Mouse (Mus musculus) thymus, adult 18-20 months (tissue): ENCODE measurements around the gene Man2a2.
"Not testable (repeated sequence)": the region's sequence is repeated elsewhere in the genome, so short reads cannot be mapped to it uniquely, and the experiment has no call there.

Experiments used
- DNase-seq, 2 experiments: peaks; one replicate each; pipeline ENCODE4 v3.0.0; 2022; ENCODE audit warnings: mixed read lengths in 2 of 2

Gene Man2a2

GRCm38 (mm10) chr7:80400099-80400498 lies 28.9 kb upstream of the Man2a2 start:
- no peak for DNase-seq

DNA sequence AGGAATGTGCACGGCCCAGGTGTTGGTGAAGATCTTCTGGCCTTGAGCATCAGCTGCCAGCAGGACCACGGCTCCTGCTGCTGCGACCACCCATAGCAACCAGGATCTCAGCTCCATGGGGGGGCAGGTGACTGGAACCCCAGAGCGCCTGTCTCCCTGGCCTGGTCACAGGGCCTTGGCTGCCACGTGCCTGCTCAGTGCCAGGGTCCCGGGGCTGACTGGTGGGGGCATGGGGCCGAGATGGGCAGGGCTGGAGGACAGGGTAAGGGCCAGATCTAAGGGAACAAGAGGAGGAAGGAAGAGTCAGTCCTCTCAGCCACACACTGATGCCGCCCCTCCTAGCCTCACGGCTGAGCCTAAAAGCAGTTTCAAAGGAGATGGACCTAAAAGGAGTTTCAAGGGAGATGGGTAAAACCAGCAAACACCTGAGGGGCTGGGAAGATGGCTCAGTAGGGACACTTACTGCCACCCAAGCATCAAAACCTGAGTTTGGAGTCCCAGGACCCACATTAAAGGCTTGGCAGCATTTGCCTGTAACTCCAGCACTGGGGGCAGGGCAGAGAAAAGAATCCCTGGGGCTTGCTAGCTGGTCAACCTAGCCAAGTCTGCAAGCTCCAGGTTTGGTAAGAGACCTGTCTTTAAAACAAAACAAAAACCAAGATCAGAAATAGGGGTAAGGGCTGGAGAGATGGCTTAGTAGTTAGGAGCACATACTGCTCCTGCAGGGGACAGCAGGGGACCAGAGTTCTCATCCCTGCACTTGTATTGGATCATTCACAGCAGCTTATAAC lies 27.7 kb upstream of the Man2a2 start:
- no peak for DNase-seq

DNA sequence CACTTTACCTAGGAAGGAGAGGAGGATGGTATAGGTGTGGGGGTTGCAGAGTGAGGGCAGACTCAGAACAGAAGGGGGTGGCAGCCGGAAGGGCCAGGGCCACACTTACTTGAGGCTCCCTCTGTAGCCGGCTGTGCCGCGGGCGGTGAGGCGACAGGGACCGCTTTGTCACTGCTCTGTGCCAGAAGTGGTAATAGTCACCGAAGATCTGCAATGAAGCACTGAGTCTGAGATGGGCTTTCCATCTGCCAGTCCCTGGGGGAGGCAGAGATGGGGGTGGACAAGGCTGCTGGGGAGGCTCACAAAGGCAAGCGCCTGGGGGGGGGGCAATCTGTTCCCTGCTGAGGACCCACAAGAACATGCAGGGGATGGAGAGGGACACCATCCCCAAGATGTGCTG lies 26.8 kb upstream of the Man2a2 start:
- DNase-seq: no peak

DNA sequence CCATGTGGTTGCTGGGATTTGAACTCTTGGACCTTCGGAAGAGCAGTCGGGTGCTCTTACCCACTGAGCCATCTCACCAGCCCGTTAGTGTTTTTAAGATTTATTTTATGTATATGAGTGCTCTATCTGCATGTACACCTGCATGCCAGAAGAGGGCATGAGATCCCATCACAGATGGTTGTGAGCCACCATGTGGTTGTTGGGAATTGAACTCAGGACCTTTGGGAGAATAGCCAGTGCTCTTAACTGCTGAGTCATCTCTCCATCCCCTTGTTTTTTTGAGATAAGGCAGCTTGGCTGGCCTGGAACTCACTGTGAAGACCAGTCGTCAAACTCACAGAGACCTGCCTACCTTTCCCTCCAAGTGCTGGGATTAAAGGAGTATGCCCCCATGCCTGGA lies 25.3 kb upstream of the Man2a2 start:
- not testable (repeated sequence) for DNase-seq

GRCm38 (mm10) chr7:80394600-80394999 lies 23.4 kb upstream of the Man2a2 start:
- DNase-seq: no peak

GRCm38 (mm10) chr7:80392119-80392518 lies 20.9 kb upstream of the Man2a2 start:
- no peak for DNase-seq

- DNase-seq: no peak
Observed at GRCm38 (mm10) chr7:80387633-80388543, 16.7 kb upstream of the Man2a2 start, which contains the start of gene Fes. Gene Fes (minus strand): TSS chr7:80387946.

- no peak for DNase-seq
Observed at GRCm38 (mm10) chr7:80387033-80387632, 16.0 kb upstream of the Man2a2 start.

- peak; percentile 64 to 70 for DNase-seq
Observed at GRCm38 (mm10) chr7:80386235-80386930, 15.2 kb upstream of the Man2a2 start.

DNA sequence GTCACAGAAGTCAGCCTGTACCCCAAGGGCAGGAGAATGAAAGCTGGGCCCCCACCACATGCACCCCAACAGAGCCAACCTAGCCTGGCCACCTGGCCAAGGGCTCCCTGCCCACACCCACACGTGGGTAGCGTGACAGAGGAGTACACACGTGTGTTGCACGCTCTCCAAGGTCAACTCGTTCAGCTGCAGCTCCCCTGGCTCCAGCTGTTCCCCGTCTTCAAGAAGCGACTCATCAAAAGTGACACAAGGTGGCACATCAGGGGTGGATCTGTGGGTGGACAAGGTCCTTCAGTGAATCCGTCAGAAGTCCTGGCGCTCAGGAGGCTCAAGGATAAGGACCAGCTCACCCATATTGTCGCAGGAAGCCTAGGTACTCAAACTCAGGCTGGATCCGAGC lies 11.7 kb upstream of the Man2a2 start:
- DNase-seq: no peak

GRCm38 (mm10) chr7:80379531-80379930 lies 8.4 kb upstream of the Man2a2 start:
- peak in 1 of 2 experiments; percentile 37 for DNase-seq

DNA sequence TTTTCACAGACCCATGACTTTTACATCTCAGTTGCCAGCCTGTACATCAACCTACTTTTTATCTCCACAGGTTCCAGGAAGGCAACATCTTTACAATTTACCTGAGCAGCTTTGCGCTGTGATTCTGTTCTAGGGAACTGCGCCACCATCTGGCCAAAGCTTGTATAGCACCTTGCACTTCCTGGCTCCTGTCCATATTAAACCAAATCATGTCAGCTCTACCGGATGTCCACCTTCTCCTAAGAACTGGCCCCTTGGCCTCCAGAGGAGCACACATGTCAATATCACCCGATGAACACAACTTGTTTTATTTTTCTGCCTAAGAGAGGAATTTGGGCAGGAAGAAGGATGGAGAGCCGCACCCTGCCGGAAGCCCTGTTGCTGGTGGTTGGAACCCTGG lies 6.3 kb upstream of the Man2a2 start:
- peak in 1 of 2 experiments; percentile 49 for DNase-seq

DNA sequence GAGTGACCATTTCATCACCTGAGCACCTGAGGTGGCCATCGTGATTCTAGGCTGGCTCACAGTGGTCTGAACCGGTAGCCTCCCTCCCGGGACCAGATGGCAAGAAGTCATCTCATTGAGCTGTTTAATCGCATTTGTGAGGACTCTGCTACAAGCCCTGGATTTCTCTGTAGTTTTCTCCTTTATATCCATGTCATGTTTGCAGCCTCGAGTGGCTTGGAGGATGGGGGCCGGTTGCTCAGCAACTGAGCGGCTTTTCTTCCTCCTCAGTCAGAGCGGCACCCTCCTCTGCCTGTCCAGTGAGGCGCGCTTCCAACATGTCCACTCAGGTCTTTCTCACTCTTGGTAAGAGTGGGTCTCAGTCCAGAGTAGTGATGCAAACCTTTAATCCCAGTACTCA lies 5.0 kb upstream of the Man2a2 start:
- DNase-seq: no peak

DNA sequence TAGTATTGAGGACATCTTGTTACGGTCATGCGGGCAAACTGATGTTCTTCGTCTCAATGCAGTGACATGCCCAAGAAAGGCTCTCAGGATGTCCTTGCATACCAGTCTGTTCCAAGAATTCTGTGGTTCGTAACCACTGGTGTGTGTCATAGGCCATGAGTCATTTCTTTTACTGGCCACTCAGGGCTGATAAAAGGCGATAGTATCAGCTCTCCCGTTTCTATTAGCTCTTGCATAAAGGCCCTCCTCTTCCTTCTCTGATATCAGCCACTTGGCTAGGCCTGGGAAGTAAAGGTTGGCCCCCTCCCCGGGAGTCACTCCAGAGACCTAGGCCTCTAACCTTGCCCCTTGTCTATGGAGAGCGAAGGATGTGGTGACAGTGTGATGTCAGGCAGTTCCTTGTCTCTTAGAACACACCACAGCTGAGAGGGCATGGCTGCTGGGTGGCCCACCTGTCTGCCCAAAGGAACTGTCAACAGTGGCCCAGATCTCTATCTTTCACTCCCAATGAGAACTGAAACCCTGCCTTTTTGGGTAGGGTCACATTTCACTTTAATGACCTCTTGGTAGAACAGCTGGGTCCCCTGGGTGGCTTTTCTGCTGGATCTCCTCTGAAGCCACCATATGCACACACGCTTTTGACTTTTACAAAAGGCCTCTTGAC lies 4.3 kb upstream of the Man2a2 start:
- DNase-seq: no peak

- no peak for DNase-seq
Observed at GRCm38 (mm10) chr7:80374733-80375132, 3.6 kb upstream of the Man2a2 start.

DNA sequence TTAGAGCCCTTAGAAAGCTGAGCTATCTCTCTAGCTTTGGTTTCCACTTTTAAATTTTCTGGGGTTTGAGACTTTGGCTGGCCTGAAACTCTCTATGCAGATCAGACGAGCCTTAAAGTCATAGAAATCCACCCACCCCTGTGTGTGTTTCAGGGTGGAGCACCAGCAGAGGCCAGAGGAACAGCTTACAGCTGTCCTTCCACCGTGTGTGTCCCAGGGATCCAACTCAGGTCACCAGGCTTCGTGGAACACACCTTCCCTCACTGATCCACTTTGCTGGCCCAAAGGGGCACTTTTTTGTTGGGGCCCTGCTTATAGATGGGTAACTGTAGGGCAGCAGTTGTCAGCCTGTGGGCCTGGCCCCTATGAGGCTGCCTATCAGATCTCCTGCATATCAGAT lies 3.1 kb upstream of the Man2a2 start:
- DNase-seq: no peak

DNA sequence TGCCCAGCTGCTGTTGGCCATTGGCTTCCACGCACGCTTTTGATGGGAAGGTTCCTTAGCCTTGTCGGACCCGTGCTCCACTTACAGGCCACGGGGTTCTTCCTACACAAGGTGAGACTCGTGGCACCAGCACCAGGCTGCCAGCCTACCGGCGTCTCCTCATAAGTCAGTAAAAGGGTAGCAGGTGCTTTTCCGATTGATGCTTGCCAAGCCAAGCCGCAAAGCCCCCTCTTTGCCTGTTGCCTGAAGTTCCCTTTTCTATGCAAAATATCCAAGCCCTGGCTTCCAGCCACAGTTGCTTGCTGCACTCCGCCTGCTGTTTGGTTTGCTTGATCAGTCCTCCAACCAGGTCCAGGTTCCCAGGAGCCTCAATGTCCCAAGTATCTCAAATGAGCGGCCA lies 2.7 kb upstream of the Man2a2 start:
- peak; percentile 46 to 58 for DNase-seq

DNA sequence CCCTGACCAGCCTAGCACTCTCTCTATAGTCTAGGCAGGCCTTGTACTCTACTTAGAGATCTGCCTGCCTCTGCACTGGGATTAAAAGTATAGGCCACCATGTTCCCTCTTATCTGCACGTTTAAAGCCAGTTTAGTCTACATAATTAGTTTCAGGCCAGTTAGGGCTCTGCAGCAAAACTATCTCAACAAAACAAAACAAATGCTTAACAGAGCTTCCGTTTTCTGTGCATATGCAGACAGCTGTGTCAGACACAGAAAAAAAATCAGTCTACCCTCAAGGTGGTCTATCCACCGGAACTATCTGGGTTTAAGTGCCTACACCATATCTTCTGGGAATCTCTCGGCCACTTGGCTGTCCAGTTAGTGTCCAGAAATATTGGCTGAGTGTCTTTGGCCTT lies 2.2 kb upstream of the Man2a2 start:
- no peak for DNase-seq

- DNase-seq: peak in 1 of 2 experiments; percentile 44
Observed at GRCm38 (mm10) chr7:80372667-80373066, 1.5 kb upstream of the Man2a2 start.

GRCm38 (mm10) chr7:80372166-80372565 lies 991 bp upstream of the Man2a2 start:
- DNase-seq: no peak

GRCm38 (mm10) chr7:80370649-80371040 lies 530 bp downstream of the Man2a2 start:
- peak; percentile 80 to 84 for DNase-seq

GRCm38 (mm10) chr7:80369967-80370431 lies 1.2 kb downstream of the Man2a2 start:
- DNase-seq: no peak
